Mouse (Mus musculus): ENCODE measurements at regions not wholly inside any gene's neighbourhood (a gene's known extent, or its start where the extent isn't known, plus 50 kb on each side); places are given as distances from the start of the nearest gene placed in this dataset.

DNA sequence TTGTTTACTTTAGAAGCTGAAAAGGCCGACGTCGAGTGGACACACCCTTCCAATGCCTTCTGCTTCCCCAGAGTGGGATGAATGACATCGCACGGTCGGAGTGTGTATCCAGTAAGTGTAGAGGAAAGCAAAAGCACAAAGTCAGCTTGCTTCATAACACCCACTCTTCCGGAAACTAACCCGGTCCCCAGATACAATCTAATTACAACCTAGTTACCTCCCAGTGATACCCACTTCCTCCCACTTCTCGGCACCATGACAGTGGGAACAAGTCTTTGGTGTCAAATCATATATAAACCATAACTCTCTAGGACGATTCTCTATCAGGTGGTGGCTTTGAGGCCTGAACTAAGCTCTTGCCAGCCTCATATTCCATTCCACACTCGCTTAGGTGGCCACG, 231.4 kb upstream of the A1bg start:
- Histone ChIP-seq H3K4me3 (replicated peaks; ENCODE audit: low read length) (no peak overlapping the region), H3K9me3 (ENCODE audit: low read length) (no peaks in the 10 kb centered on the region), H3K36me3 (ENCODE audit: insufficient read depth, low read length) (no peaks in the 10 kb centered on the region), H3K27me3 (ENCODE audit: insufficient read depth, low read length) (peaks cover 12% of the 10 kb centered on the region), H3K4me1 (replicated peaks; ENCODE audit: low read depth, low read length) (peaks cover 11% of the 10 kb centered on the region)
- no peak for TF ChIP-seq NANOG (IDR thresholded peaks at IDR 0.05; ENCODE audit: borderline replicate concordance, low read length)
- no peak for TF ChIP-seq POU5F1 (IDR thresholded peaks at IDR 0.05; ENCODE audit: borderline replicate concordance, low read length)
- no peak for TF ChIP-seq CTCF (conservative IDR thresholded peaks at IDR 0.05; ENCODE audit: low read length)

DNA sequence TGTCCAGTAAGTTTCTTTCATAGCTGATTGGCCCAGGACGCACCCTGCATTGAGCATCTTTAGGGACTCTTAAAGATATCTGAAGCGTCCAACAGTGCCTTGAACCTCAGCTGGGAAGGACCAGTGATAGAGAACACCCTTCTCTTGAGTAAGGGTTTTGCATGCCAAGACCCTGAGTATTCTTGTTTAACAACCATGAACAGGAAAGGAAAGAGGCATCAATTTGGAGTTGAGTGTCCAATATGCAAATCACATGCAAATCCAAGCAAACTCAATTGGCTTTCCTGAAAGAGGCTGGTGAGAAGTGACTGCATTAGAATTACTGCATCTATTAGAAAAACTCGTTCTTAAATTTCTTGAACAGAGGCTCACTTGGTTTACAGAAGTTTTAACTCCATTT, 220.0 kb upstream of the A1bg start:
- no peaks in the 10 kb centered on the region for H3K36me3 ChIP-seq (ENCODE audit: insufficient read depth, low read length)
- no peaks in the 10 kb centered on the region for H3K4me1 ChIP-seq (replicated peaks; ENCODE audit: low read depth, low read length)
- H3K4me3 ChIP-seq (replicated peaks; ENCODE audit: low read length): no peak overlapping the region
- H3K9me3 ChIP-seq (ENCODE audit: low read length): no peaks in the 10 kb centered on the region
- TF ChIP-seq POU5F1 (IDR thresholded peaks at IDR 0.05; ENCODE audit: borderline replicate concordance, low read length): no peak
- TF ChIP-seq NANOG (IDR thresholded peaks at IDR 0.05; ENCODE audit: borderline replicate concordance, low read length): no peak
- no peak for TF ChIP-seq CTCF (conservative IDR thresholded peaks at IDR 0.05; ENCODE audit: low read length)
- no peaks in the 10 kb centered on the region for H3K27me3 ChIP-seq (ENCODE audit: insufficient read depth, low read length)

DNA sequence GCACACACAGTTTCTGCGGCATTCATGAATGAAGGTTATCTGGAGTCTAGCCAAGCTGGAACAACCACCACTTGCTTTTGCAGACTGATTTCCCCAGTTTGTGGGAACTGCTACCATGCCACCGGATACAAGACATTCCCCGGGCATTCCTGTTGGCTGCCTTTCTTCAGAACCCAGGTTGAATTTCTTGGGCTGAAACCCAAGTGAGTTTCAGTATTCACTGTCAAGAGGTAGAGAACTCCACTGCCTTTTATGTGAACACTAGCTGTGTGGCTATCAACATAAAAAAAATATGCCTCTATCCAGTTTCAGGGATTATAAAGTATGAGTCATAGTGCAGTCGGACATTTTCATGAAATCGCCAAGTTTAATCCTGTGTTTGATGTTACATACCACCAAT, 216.3 kb upstream of the A1bg start:
- H3K4me3 ChIP-seq (replicated peaks; ENCODE audit: low read length): no peak overlapping the region
- H3K4me1 ChIP-seq (replicated peaks; ENCODE audit: low read depth, low read length): no peaks in the 10 kb centered on the region
- H3K27me3 ChIP-seq (ENCODE audit: insufficient read depth, low read length): no peaks in the 10 kb centered on the region
- no peaks in the 10 kb centered on the region for H3K36me3 ChIP-seq (ENCODE audit: insufficient read depth, low read length)
- H3K9me3 ChIP-seq (ENCODE audit: low read length): no peaks in the 10 kb centered on the region
- TF ChIP-seq POU5F1 (IDR thresholded peaks at IDR 0.05; ENCODE audit: borderline replicate concordance, low read length) (no peak), NANOG (IDR thresholded peaks at IDR 0.05; ENCODE audit: borderline replicate concordance, low read length) (no peak), CTCF (conservative IDR thresholded peaks at IDR 0.05; ENCODE audit: low read length) (no peak)

DNA sequence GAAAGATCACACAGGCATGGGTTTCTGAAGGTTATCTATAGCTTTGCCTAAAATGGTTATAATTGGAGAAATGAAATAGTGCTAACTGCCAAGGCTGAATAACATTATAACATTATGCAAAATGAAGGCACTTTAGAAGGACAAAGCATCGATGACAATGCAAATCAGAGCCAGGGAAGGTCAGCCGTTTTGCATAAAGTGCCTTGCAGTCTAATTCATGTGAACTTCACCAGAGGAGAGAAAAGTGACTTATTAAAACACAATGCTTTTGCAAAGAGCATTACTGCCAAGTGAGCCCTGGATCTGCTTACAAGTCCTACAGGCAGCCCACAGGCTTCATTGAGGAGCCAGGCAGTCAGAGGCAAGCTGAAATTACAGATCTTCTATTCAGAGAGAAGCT, 214.0 kb upstream of the A1bg start:
- no peak for TF ChIP-seq NANOG (IDR thresholded peaks at IDR 0.05; ENCODE audit: borderline replicate concordance, low read length)
- no peak for TF ChIP-seq CTCF (conservative IDR thresholded peaks at IDR 0.05; ENCODE audit: low read length)
- TF ChIP-seq POU5F1 (IDR thresholded peaks at IDR 0.05; ENCODE audit: borderline replicate concordance, low read length): no peak
- Histone ChIP-seq H3K36me3 (ENCODE audit: insufficient read depth, low read length) (no peaks in the 10 kb centered on the region), H3K4me3 (replicated peaks; ENCODE audit: low read length) (no peak overlapping the region), H3K27me3 (ENCODE audit: insufficient read depth, low read length) (no peaks in the 10 kb centered on the region), H3K4me1 (replicated peaks; ENCODE audit: low read depth, low read length) (no peaks in the 10 kb centered on the region), H3K9me3 (ENCODE audit: low read length) (no peaks in the 10 kb centered on the region)

DNA sequence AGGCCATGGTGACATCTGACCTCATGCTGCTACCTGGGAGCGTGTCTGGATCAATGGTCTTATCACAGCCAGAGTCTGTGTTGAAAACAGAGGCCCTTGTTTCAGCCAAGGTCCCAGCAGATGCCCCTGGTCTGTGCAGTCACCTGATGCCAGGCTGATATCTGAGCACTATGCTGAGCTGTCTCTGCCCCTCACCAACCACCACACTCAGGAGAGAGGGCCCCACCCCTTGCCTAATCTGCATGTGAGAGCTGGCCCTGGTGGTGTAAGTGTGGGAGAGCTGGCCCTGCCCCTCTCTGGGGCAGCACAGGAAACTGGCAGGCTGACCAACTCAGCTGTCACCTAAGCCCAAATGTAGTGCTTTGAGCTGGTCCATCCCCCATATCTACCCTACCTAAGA, 210.5 kb upstream of the A1bg start:
- Histone ChIP-seq H3K36me3 (ENCODE audit: insufficient read depth, low read length) (no peaks in the 10 kb centered on the region), H3K4me1 (replicated peaks; ENCODE audit: low read depth, low read length) (no peaks in the 10 kb centered on the region), H3K9me3 (ENCODE audit: low read length) (no peaks in the 10 kb centered on the region), H3K27me3 (ENCODE audit: insufficient read depth, low read length) (no peaks in the 10 kb centered on the region), H3K4me3 (replicated peaks; ENCODE audit: low read length) (no peak overlapping the region)
- TF ChIP-seq CTCF (conservative IDR thresholded peaks at IDR 0.05; ENCODE audit: low read length) (no peak), NANOG (IDR thresholded peaks at IDR 0.05; ENCODE audit: borderline replicate concordance, low read length) (no peak)

DNA sequence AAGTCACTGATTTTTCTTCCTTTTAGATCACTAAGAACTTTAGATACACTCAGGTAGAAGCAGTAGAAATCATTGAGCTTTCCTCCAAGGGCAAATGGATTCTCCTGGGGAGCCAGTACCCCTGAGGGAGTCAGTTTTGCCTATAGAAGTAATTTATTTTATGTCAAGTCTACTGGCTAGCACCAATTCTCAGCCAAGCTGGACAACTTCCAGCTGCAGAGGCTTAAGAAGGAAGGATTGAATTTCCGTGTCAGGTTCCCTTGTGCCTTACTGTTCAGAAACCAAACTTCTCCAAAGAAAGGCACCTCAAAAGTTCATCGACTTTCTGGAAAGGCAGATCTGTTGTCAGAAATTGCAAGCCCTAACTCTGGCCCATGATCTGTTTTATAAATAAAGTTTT, 205.2 kb upstream of the A1bg start:
- Histone ChIP-seq H3K4me1 (replicated peaks; ENCODE audit: low read depth, low read length) (no peaks in the 10 kb centered on the region), H3K9me3 (ENCODE audit: low read length) (peaks cover 20% of the 10 kb centered on the region), H3K36me3 (ENCODE audit: insufficient read depth, low read length) (no peaks in the 10 kb centered on the region), H3K27me3 (ENCODE audit: insufficient read depth, low read length) (no peaks in the 10 kb centered on the region), H3K4me3 (replicated peaks; ENCODE audit: low read length) (no peak overlapping the region)
- no peak for TF ChIP-seq POU5F1 (IDR thresholded peaks at IDR 0.05; ENCODE audit: borderline replicate concordance, low read length)
- TF ChIP-seq CTCF (conservative IDR thresholded peaks at IDR 0.05; ENCODE audit: low read length): no peak
- no peak for TF ChIP-seq NANOG (IDR thresholded peaks at IDR 0.05; ENCODE audit: borderline replicate concordance, low read length)

DNA sequence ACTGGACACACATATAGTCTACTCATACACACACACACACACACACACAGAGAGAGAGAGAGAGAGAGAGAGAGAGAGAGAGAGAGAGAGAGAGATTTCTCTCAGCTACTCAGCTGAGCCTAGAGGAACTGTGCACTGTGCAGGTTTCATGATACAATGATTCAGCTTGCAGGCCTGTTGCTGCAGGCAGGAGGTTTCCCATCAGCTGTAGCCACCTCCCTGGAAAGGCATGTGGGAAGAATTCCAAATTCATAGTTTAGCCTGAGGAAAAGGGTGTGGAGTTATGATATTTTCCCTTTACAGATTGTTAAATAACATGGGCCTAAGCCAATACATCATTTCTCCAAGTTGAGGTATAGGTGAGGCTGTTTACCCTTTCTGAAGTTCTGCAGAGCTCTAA, 204.3 kb upstream of the A1bg start:
- TF ChIP-seq CTCF (conservative IDR thresholded peaks at IDR 0.05; ENCODE audit: low read length) (no peak), NANOG (IDR thresholded peaks at IDR 0.05; ENCODE audit: borderline replicate concordance, low read length) (no peak), POU5F1 (IDR thresholded peaks at IDR 0.05; ENCODE audit: borderline replicate concordance, low read length) (no peak)
- Histone ChIP-seq H3K4me3 (replicated peaks; ENCODE audit: low read length) (no peak overlapping the region), H3K27me3 (ENCODE audit: insufficient read depth, low read length) (no peaks in the 10 kb centered on the region), H3K36me3 (ENCODE audit: insufficient read depth, low read length) (no peaks in the 10 kb centered on the region), H3K9me3 (ENCODE audit: low read length) (peaks cover 20% of the 10 kb centered on the region), H3K4me1 (replicated peaks; ENCODE audit: low read depth, low read length) (no peaks in the 10 kb centered on the region)

DNA sequence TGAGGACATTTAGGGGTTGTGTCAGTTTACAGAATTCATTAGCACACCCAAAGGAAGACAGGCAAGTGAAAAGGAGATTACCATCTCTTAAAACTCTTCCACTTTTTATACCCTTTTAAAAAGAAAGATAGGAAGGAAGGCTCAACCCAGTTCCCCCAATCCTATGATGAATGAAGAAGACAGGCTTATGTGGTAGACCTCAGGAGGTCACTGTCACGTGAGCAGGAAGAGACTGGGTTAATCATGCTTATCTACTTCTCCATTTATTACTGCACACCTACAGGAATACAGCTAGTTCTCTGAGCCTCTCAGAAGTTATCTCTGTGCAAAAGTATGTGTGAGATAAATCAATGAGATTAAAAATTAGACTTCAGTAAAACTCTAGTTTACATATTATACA, 194.1 kb upstream of the A1bg start:
- Histone ChIP-seq H3K36me3 (ENCODE audit: insufficient read depth, low read length) (no peaks in the 10 kb centered on the region), H3K27me3 (ENCODE audit: insufficient read depth, low read length) (no peaks in the 10 kb centered on the region), H3K4me3 (replicated peaks; ENCODE audit: low read length) (no peak overlapping the region), H3K9me3 (ENCODE audit: low read length) (no peaks in the 10 kb centered on the region), H3K4me1 (replicated peaks; ENCODE audit: low read depth, low read length) (no peaks in the 10 kb centered on the region)
- TF ChIP-seq CTCF (conservative IDR thresholded peaks at IDR 0.05; ENCODE audit: low read length): no peak
- no peak for TF ChIP-seq POU5F1 (IDR thresholded peaks at IDR 0.05; ENCODE audit: borderline replicate concordance, low read length)
- TF ChIP-seq NANOG (IDR thresholded peaks at IDR 0.05; ENCODE audit: borderline replicate concordance, low read length): no peak

DNA sequence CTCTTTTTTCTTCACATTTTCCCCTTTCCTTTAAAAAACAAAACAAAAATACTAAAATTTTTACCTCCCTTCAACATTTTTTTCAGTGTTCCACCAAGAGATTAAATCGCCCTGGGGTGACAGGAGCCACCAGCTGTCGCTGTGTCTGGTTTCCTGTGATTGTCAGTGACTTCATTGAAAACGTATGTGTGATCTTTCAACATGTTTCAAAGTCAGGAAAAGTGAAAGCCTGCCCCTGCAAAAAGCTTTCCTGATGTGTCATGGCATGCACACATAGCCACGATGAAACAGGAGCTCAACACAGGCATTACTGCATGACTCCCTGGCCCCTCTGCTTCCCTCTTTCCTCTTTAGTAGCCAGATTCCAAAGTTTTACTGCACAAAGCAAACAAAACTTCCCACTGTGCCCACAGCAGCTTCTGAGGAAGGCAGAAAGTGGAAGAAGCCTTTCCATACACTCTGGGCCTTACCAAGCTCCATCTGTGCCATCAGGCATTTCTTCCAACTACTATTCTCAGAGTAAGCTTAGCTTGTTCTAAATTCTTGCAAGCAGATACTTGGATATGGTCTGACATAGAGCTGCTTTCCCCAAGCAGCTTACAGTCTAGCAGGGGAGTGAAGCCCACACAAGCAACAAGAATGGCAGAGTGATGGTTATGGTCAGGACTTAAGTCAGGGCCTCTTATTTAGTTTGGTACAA, 186.8 kb upstream of the A1bg start:
- Histone ChIP-seq H3K4me3 (replicated peaks; ENCODE audit: low read length) (no peak overlapping the region), H3K36me3 (ENCODE audit: insufficient read depth, low read length) (no peaks in the 10 kb centered on the region), H3K27me3 (ENCODE audit: insufficient read depth, low read length) (no peaks in the 10 kb centered on the region), H3K4me1 (replicated peaks; ENCODE audit: low read depth, low read length) (no peaks in the 10 kb centered on the region), H3K9me3 (ENCODE audit: low read length) (no peaks in the 10 kb centered on the region)
- TF ChIP-seq CTCF (conservative IDR thresholded peaks at IDR 0.05; ENCODE audit: low read length) (no peak), POU5F1 (IDR thresholded peaks at IDR 0.05; ENCODE audit: borderline replicate concordance, low read length) (no peak), NANOG (IDR thresholded peaks at IDR 0.05; ENCODE audit: borderline replicate concordance, low read length) (no peak)
